Mouse (Mus musculus): ENCODE results near the gene Ddx39b. TPM values are rescaled to one million over a fixed set of nuclear protein-coding genes. Genes with fewer than 3 reads are reported as not detected.
A peak's percentile ranks its signal among the peaks of the same experiment; 100 is the strongest.

Gene Ddx39b
- total and polyA plus RNA-seq, 3 experiments = 206 to 787 (median 581) TPM

- Histone ChIP-seq H3K27me3 (ENCODE audit: control insufficient read depth in 1 of 2, insufficient read depth in 2 of 2, low read length in 2 of 2) (no peaks in the 10 kb centered on the region), H3K27ac (ENCODE audit: control insufficient read depth, low read depth, low read length) (no peak overlapping the region)
Observed at GRCm38 (mm10) chr17:35198029-35198428, 43.5 kb upstream of the Ddx39b start.

GRCm38 (mm10) chr17:35198946-35199345, 42.6 kb upstream of the Ddx39b start:
- Histone ChIP-seq H3K9me3 (replicated peaks; ENCODE audit: insufficient read depth, low read length) (no peaks in the 10 kb centered on the region), H3K9ac (ENCODE audit: control insufficient read depth, low read depth, low read length, poor library complexity, severe bottlenecking) (no peak overlapping the region), H3K79me2 (ENCODE audit: control insufficient read depth, insufficient read depth, low read length, poor library complexity) (peaks cover 5% of the 10 kb centered on the region; the same call in 1 of the 2 replicates), H3K27ac (ENCODE audit: control insufficient read depth, low read depth, low read length) (no peak overlapping the region), H3K36me3 (ENCODE audit: control insufficient read depth in 1 of 2, insufficient read depth in 2 of 2, low read length in 2 of 2) (peaks cover 0 to 10% of the 10 kb centered on the region in 2 experiments; a peak in 2 of 4 replicates), H3K4me1 (ENCODE audit: control insufficient read depth in 1 of 2, insufficient read depth in 2 of 2, low read length in 2 of 2) (peaks cover 8 to 18% of the 10 kb centered on the region in 2 experiments; a peak in 3 of 4 replicates), H3K4me3 (ENCODE audit: control insufficient read depth in 1 of 2, insufficient read depth in 1 of 2, low read depth in 2 of 2, low read length in 2 of 2) (no peak overlapping the region), H3K27me3 (ENCODE audit: control insufficient read depth in 1 of 2, insufficient read depth in 2 of 2, low read length in 2 of 2) (no peaks in the 10 kb centered on the region)
- DNase-seq (ENCODE audit: low read depth, low spot score) = no peak
- TF ChIP-seq HCFC1 (IDR thresholded peaks at IDR 0.05; ENCODE audit: low read depth, low read length) (no peak), NELFE (IDR thresholded peaks at IDR 0.05; ENCODE audit: low read depth, low read length) (no peak), TAL1 (IDR thresholded peaks at IDR 0.05; ENCODE audit: low read length) (no peak), RAD21 (IDR thresholded peaks at IDR 0.05; ENCODE audit: low read depth, low read length) (no peak), POLR2AphosphoS5 (IDR thresholded peaks at IDR 0.05; ENCODE audit: borderline replicate concordance, low read depth, low read length) (no peak), ZNF384 (IDR thresholded peaks at IDR 0.05; ENCODE audit: low read depth, low read length) (no peak), EP300 (IDR thresholded peaks at IDR 0.05; ENCODE audit: low read depth in 1 of 2, low read length in 2 of 2) (no peak), RCOR1 (IDR thresholded peaks at IDR 0.05; ENCODE audit: low read depth, low read length) (no peak), ZKSCAN1 (IDR thresholded peaks at IDR 0.05; ENCODE audit: low read depth, low read length) (no peak)

More at GRCm38 (mm10) chr17:35198029-35198428, 43.5 kb upstream of the Ddx39b start:
- H3K4me3 ChIP-seq (ENCODE audit: control insufficient read depth in 1 of 2, insufficient read depth in 1 of 2, low read depth in 2 of 2, low read length in 2 of 2) = no peak overlapping the region
- no peaks in the 10 kb centered on the region for H3K9me3 ChIP-seq (replicated peaks; ENCODE audit: insufficient read depth, low read length)
- peaks cover 5% of the 10 kb centered on the region; the same call in 1 of the 2 replicates for H3K79me2 ChIP-seq (ENCODE audit: control insufficient read depth, insufficient read depth, low read length, poor library complexity)
- H3K4me1 ChIP-seq (ENCODE audit: control insufficient read depth in 1 of 2, insufficient read depth in 2 of 2, low read length in 2 of 2) = peaks cover 10 to 25% of the 10 kb centered on the region in 2 experiments
- no peak overlapping the region for H3K9ac ChIP-seq (ENCODE audit: control insufficient read depth, low read depth, low read length, poor library complexity, severe bottlenecking)
- TF ChIP-seq POLR2AphosphoS5 (IDR thresholded peaks at IDR 0.05; ENCODE audit: borderline replicate concordance, low read depth, low read length) (no peak), MYC (IDR thresholded peaks at IDR 0.05; ENCODE audit: low read depth, low read length) (no peak), TCF12 (IDR thresholded peaks at IDR 0.05; ENCODE audit: low read depth, low read length) (no peak), E2F4 (IDR thresholded peaks at IDR 0.05; ENCODE audit: borderline replicate concordance, low read depth, low read length) (no peak)
- peaks cover 0 to 14% of the 10 kb centered on the region in 2 experiments; a peak in 2 of 4 replicates for H3K36me3 ChIP-seq (ENCODE audit: control insufficient read depth in 1 of 2, insufficient read depth in 2 of 2, low read length in 2 of 2)
- no peak for DNase-seq (ENCODE audit: low read depth, low spot score)

- peak; percentile 63 for DNase-seq (ENCODE audit: low read depth, low spot score)
- peaks cover 5% of the 10 kb centered on the region; the same call in 1 of the 2 replicates for H3K79me2 ChIP-seq (ENCODE audit: control insufficient read depth, insufficient read depth, low read length, poor library complexity)
- peak overlapping the region; percentile 45 for H3K27ac ChIP-seq (ENCODE audit: control insufficient read depth, low read depth, low read length)
- peaks cover 0 to 10% of the 10 kb centered on the region in 2 experiments; a peak in 2 of 4 replicates for H3K36me3 ChIP-seq (ENCODE audit: control insufficient read depth in 1 of 2, insufficient read depth in 2 of 2, low read length in 2 of 2)
- no peaks in the 10 kb centered on the region for H3K27me3 ChIP-seq (ENCODE audit: control insufficient read depth in 1 of 2, insufficient read depth in 2 of 2, low read length in 2 of 2)
- TF ChIP-seq UBTF (IDR thresholded peaks at IDR 0.05; ENCODE audit: borderline replicate concordance, insufficient read depth, low read depth, low read length) = no peak
- TF ChIP-seq SIN3A (IDR thresholded peaks at IDR 0.05; ENCODE audit: low read length) = no peak
- no peak for TF ChIP-seq MYB (IDR thresholded peaks at IDR 0.05; ENCODE audit: low read depth, low read length)
- no peak for TF ChIP-seq POLR2AphosphoS2 (IDR thresholded peaks at IDR 0.05; ENCODE audit: low read length)
- no peak for TF ChIP-seq CTCF (IDR thresholded peaks at IDR 0.05 in 2 of 3, conservative IDR thresholded peaks at IDR 0.05 in 1 of 3; ENCODE audit: control insufficient read depth in 1 of 3, insufficient read depth in 1 of 3, low read depth in 2 of 3, low read length in 3 of 3, poor library complexity in 1 of 3, severe bottlenecking in 1 of 3)
- TF ChIP-seq GATA1 (IDR thresholded peaks at IDR 0.05; ENCODE audit: low read depth, low read length) = no peak
- no peak for TF ChIP-seq CHD2 (IDR thresholded peaks at IDR 0.05; ENCODE audit: low read length)
- no peak for TF ChIP-seq GABPA (IDR thresholded peaks at IDR 0.05; ENCODE audit: low read depth, low read length)
- no peak for TF ChIP-seq RAD21 (IDR thresholded peaks at IDR 0.05; ENCODE audit: low read depth, low read length)
- TF ChIP-seq ZKSCAN1 (IDR thresholded peaks at IDR 0.05; ENCODE audit: low read depth, low read length) = no peak
- TF ChIP-seq TAL1 (IDR thresholded peaks at IDR 0.05; ENCODE audit: low read length) = no peak
- no peak for TF ChIP-seq CHD1 (IDR thresholded peaks at IDR 0.05; ENCODE audit: low read depth, low read length)
- no peak for TF ChIP-seq USF2 (IDR thresholded peaks at IDR 0.05; ENCODE audit: borderline replicate concordance in 1 of 2, insufficient read depth in 1 of 2, low read depth in 1 of 2, low read length in 2 of 2)
- TF ChIP-seq KAT2A (conservative IDR thresholded peaks at IDR 0.05; ENCODE audit: low read depth, low read length) = no peak
- TF ChIP-seq TCF12 (IDR thresholded peaks at IDR 0.05; ENCODE audit: low read depth, low read length) = no peak
- no peak for TF ChIP-seq POLR2AphosphoS5 (IDR thresholded peaks at IDR 0.05; ENCODE audit: borderline replicate concordance, low read depth, low read length)
- H3K4me3 ChIP-seq (ENCODE audit: control insufficient read depth in 1 of 2, insufficient read depth in 1 of 2, low read depth in 2 of 2, low read length in 2 of 2) = peak overlapping the region in 1 of 2 experiments; percentile 16; a peak in 2 of 4 replicates
- H3K9ac ChIP-seq (ENCODE audit: control insufficient read depth, low read depth, low read length, poor library complexity, severe bottlenecking) = peak overlapping the region; percentile 37
- H3K4me1 ChIP-seq (ENCODE audit: control insufficient read depth in 1 of 2, insufficient read depth in 2 of 2, low read length in 2 of 2) = peaks cover 8 to 15% of the 10 kb centered on the region in 2 experiments; a peak in 3 of 4 replicates
- H3K9me3 ChIP-seq (replicated peaks; ENCODE audit: insufficient read depth, low read length) = no peaks in the 10 kb centered on the region
Observed at GRCm38 (mm10) chr17:35200398-35200797, 41.1 kb upstream of the Ddx39b start.
